Mouse (Mus musculus) lung, embryonic 14.5 days (tissue): Measurements from ENCODE around the gene Gfra1. TPM values are rescaled to one million over a fixed set of nuclear protein-coding genes. Genes with fewer than 3 reads are reported as not detected.
A peak's percentile ranks its signal among the peaks of the same experiment; 100 is the strongest.

ENCODE experiments used
- ATAC-seq: fragments of 200-750 bp; cut with Nextera tagmentation; 2 replicates; pipeline ENCODE4 v1.8.0; 2017; ENCODE audit warnings: mild to moderate bottlenecking, moderate TSS enrichment, moderate library complexity; ENCODE audit not compliant: insufficient read depth
- DNase-seq: peaks from one replicate; pipeline ENCODE4 v3.0.0-alpha.2; 2015
- H3K27ac ChIP-seq: fragments of 300-500 bp; sonication (generic); 2 replicates; pipeline ENCODE4 v1.5.1; 2014; ENCODE audit warnings: low read depth, mild to moderate bottlenecking, moderate library complexity
- H3K27me3 ChIP-seq: fragments of 300-500 bp; sonication (generic); 2 replicates; pipeline ENCODE4 v1.6.1; 2014; ENCODE audit warnings: low read length, control low read depth; ENCODE audit not compliant: insufficient read depth
- H3K36me3 ChIP-seq: fragments of 300-500 bp; sonication (generic); 2 replicates; pipeline ENCODE4 v1.6.1; 2014; ENCODE audit warnings: control low read depth; ENCODE audit not compliant: insufficient read depth
- H3K4me1 ChIP-seq: fragments of 300-500 bp; sonication (generic); 2 replicates; pipeline ENCODE4 v1.6.1; 2014; ENCODE audit warnings: antibody characterized with exemption, control low read depth; ENCODE audit not compliant: insufficient read depth
- H3K4me2 ChIP-seq: fragments of 300-500 bp; sonication (generic); 2 replicates; pipeline ENCODE4 v1.6.1; 2014; ENCODE audit warnings: mild to moderate bottlenecking
- H3K4me3 ChIP-seq: fragments of 300-500 bp; sonication (generic); 2 replicates; pipeline ENCODE4 v1.5.1; 2014; ENCODE audit warnings: low read depth, low read length
- H3K9ac ChIP-seq: fragments of 300-500 bp; sonication (generic); 2 replicates; pipeline ENCODE4 v1.6.1; 2014
- H3K9me3 ChIP-seq: fragments of 300-500 bp; sonication (generic); 2 replicates; pipeline ENCODE4 v1.6.1; 2016; ENCODE audit warnings: low read depth, low read length, control low read depth
- CTCF ChIP-seq: IDR thresholded peaks from 2 replicates; pipeline ENCODE4 v1.5.1; 2016; ENCODE audit warnings: antibody characterized with exemption, low read depth
- WGBS: fragments of 180-500 bp; shearing (Covaris S2); extraction: QIAGEN DNeasy Blood & Tissue Kit; methylation state at CpG from one replicate; pipeline ENCODE4 v1.1.7; 2014; 5-methylcytosine and 5-hydroxymethylcytosine counted together
- polyA plus RNA-seq: library from polyadenylated mRNA; unstranded; fragments of >200 nt; fragmentation: Nextera tagmentation; extraction: Ambion mirVana; gene quantifications from 2 replicates; pipeline ENCODE4 v1.2.1, GENCODE M21; 2014

Gfra1 gene
- polyA plus RNA-seq, 1 experiment from 2014 or later, result 6.7 TPM

DNA sequence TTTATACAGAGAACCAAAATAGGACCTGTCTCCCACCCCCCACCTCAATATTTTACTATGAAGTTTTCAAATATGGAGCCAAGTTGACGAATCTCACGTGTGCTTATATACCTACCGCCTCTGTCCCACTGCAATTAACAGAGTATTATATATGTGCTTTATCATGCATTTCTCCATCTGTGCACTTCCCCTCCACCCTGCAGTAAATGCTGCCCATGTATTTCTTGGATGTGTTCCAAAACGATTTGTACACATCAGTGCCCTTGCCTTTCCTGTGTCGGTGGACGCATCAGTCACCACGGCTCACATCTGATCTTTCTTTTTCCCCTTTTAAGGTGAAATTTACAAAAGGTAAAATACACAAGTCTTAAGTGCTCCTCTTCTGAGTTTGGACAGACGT is 77.7 kb downstream of the Gfra1 start:
- ATAC-seq (peak; percentile 24; the same call in 1 of the 2 replicates), DNase-seq (peak; percentile 54)
- WGBS, result 23% methylated on average over 8 of the region's 8 CpGs
- Histone ChIP-seq H3K9me3 (no peaks in the 10 kb centered on the region), H3K4me1 (no peaks in the 10 kb centered on the region), H3K27ac (no peak overlapping the region), H3K36me3 (no peaks in the 10 kb centered on the region), H3K27me3 (no peaks in the 10 kb centered on the region), H3K9ac (no peak overlapping the region), H3K4me2 (no peak overlapping the region), H3K4me3 (no peak overlapping the region)
- TF ChIP-seq CTCF, result no peak

DNA sequence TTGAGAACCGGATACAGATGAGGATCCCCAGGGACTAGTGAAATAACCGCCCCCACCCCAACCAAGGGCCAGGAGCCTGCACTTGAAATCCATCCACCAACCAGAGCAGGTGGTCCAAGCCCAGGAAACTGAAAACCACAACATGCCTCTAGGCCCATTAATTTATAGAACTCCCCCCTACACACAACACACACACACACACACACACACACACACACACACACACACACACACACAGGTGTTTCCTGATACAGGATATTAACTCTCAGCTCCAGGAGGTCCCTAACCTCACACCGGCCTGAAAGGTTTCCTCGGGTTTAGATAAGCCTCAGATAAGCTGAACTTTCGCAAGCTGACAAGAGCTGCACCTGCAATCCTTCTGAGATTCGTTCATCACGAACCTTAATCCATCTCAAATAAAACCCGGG is 79.0 kb downstream of the Gfra1 start:
- DNase-seq, result no peak
- Histone ChIP-seq H3K4me2 (no peak overlapping the region), H3K27me3 (no peaks in the 10 kb centered on the region), H3K4me1 (no peaks in the 10 kb centered on the region), H3K4me3 (no peak overlapping the region), H3K36me3 (no peaks in the 10 kb centered on the region), H3K9ac (no peak overlapping the region), H3K27ac (no peak overlapping the region), H3K9me3 (no peaks in the 10 kb centered on the region)
- TF ChIP-seq CTCF, result no peak
- WGBS, result 37% methylated on average over 8 of the region's 8 CpGs
- no peak for ATAC-seq

DNA sequence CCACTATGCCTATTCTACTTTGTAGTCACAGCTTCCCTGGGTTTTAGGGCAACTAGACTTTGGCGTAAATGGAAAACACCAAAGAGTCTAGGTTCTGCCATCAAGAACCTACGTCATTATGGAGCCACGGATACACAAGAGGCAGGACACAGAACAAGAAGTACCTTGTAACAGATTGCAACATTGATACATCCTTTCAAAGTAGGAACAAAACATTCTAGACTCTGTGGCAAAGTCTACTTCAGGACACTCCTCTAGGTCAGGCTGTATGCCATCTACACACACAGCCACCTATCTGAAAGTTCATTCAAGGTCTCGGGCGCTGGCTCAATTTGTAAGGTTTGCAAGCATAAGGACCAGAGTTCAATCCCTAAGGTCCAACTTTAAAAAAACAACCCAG is 81.1 kb downstream of the Gfra1 start:
- no peaks in the 10 kb centered on the region for H3K4me1 ChIP-seq
- H3K4me3 ChIP-seq, result no peak overlapping the region
- ATAC-seq (no peak), DNase-seq (no peak)
- H3K27ac ChIP-seq, result no peak overlapping the region
- no peaks in the 10 kb centered on the region for H3K9me3 ChIP-seq
- H3K4me2 ChIP-seq, result no peak overlapping the region
- H3K9ac ChIP-seq, result no peak overlapping the region
- no peak for TF ChIP-seq CTCF
- 96% methylated on average over 5 of the region's 5 CpGs for WGBS
- no peaks in the 10 kb centered on the region for H3K36me3 ChIP-seq
- H3K27me3 ChIP-seq, result no peaks in the 10 kb centered on the region

DNA sequence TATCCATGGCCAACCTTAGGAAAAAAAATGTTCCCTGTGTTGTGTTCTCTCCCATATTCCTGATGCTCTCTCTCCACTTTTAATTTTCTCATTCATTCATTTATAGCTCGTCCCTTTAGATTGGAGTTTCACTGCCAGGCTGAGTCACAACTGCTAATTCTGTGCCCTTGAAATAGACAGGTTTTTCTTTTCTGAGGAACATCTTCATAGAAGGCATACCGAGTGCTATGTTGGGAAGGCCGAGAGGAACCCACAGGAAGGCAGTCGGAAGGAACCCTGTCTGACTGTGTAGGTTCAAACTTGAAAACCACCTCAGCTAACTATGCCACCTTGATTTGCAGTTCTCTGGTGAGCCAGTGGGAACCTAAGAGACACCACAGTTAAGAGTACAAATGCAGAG is 81.6 kb downstream of the Gfra1 start:
- 91% methylated on average over 4 of the region's 4 CpGs for WGBS
- H3K36me3 ChIP-seq, result no peaks in the 10 kb centered on the region
- DNase-seq, result no peak
- no peak for ATAC-seq
- no peaks in the 10 kb centered on the region for H3K27me3 ChIP-seq
- no peak overlapping the region for H3K27ac ChIP-seq
- TF ChIP-seq CTCF, result no peak
- H3K9me3 ChIP-seq, result no peaks in the 10 kb centered on the region
- H3K4me2 ChIP-seq, result no peak overlapping the region
- H3K9ac ChIP-seq, result no peak overlapping the region
- no peaks in the 10 kb centered on the region for H3K4me1 ChIP-seq
- no peak overlapping the region for H3K4me3 ChIP-seq

DNA sequence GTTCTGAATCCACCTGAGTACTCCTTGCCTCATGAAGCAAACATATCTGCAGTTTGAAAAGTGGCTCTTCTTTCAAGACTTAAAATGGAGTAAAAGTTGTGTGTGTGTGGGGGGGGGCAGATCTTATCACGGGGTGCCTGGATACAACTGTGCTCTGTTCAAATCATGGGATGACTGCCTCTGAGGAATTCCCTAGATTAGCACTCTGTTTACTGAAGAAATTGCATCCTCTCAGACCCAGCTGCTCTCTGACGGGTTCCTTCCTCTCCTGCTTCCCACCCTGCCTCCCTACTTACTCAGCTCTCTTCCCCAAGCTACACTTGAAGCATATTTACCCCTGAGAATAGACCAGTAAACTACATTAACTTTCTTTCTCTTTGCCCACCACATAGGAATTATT is 87.2 kb downstream of the Gfra1 start:
- no peaks in the 10 kb centered on the region for H3K27me3 ChIP-seq
- no peak overlapping the region for H3K4me3 ChIP-seq
- no peak overlapping the region for H3K9ac ChIP-seq
- WGBS, result 20% methylated on average over 2 of the region's 2 CpGs
- H3K4me2 ChIP-seq, result no peak overlapping the region
- no peaks in the 10 kb centered on the region for H3K36me3 ChIP-seq
- no peaks in the 10 kb centered on the region for H3K9me3 ChIP-seq
- DNase-seq (no peak), ATAC-seq (no peak)
- TF ChIP-seq CTCF, result no peak
- no peaks in the 10 kb centered on the region for H3K4me1 ChIP-seq
- no peak overlapping the region for H3K27ac ChIP-seq

DNA sequence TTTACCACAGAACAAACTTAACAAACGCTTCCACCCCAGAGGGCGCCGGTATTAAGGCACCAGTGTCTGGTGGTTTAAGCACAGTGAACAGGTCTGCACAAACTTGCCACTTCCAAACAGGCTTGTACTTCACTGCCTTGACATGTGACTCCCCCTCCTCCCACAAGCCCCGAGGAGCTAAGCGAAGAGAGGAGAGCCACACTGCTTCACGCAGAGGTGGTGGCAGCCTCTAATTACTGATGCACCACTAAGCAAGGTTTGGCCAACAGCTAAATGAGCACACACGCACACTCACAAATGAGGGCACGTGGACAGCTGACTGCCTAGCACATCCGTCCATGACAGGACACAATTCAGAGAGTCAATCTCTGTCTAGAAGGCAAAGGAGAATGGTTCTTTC is 91.0 kb downstream of the Gfra1 start:
- Histone ChIP-seq H3K36me3 (no peaks in the 10 kb centered on the region), H3K9me3 (no peaks in the 10 kb centered on the region), H3K27ac (no peak overlapping the region), H3K4me1 (no peaks in the 10 kb centered on the region), H3K9ac (no peak overlapping the region), H3K4me3 (no peak overlapping the region), H3K27me3 (no peaks in the 10 kb centered on the region), H3K4me2 (no peak overlapping the region)
- no peak for DNase-seq
- 69% methylated on average over 9 of the region's 9 CpGs for WGBS
- ATAC-seq, result no peak
- TF ChIP-seq CTCF, result no peak

DNA sequence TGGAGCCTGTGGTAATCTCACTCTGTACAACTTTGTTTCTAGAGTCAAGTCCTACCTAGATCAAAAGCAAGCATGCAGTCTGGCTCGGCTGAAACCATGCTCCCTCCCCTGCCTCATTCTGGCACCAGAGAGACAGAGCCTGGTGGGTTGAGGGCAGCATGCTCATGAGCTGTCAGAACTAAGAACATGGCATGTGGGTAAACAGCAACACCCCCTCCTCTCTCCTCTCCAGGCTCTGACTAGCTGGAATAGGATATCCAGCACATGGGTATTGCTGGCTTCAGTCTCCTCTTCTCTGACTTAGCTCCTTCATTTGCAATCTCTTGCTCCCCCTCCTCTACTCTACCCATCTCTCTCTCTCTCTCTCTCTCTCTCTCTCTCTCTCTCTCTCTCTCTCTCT is 94.7 kb downstream of the Gfra1 start:
- no peak overlapping the region for H3K9ac ChIP-seq
- 34% methylated on average over 1 of the region's 1 CpGs for WGBS
- DNase-seq (no peak), ATAC-seq (no peak)
- no peak for TF ChIP-seq CTCF
- H3K4me1 ChIP-seq, result no peaks in the 10 kb centered on the region
- no peak overlapping the region for H3K27ac ChIP-seq
- no peak overlapping the region for H3K4me3 ChIP-seq
- no peaks in the 10 kb centered on the region for H3K9me3 ChIP-seq
- no peaks in the 10 kb centered on the region for H3K36me3 ChIP-seq
- no peak overlapping the region for H3K4me2 ChIP-seq
- no peaks in the 10 kb centered on the region for H3K27me3 ChIP-seq

DNA sequence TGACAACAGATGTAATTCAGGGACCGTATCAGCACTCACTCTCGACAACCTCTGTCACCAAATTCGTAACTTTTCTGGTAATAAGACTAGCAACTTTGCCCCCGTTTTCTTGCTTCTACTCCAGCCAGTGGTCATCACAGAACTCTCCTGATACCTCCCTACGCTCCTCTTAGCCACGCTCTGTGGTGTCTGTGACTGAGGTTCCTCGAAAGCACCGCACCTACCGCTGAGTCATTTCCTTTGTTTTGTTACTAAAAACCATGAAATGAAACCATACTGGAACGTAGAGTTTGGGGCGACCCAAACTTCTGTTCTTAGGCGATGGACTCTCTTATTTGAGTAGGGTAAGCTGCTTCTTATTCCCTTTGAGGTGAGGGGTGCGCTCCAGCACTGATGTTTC is 97.6 kb downstream of the Gfra1 start:
- Histone ChIP-seq H3K27ac (no peak overlapping the region), H3K36me3 (no peaks in the 10 kb centered on the region), H3K4me2 (no peak overlapping the region), H3K9me3 (no peaks in the 10 kb centered on the region), H3K4me3 (no peak overlapping the region), H3K4me1 (no peaks in the 10 kb centered on the region), H3K9ac (no peak overlapping the region), H3K27me3 (no peaks in the 10 kb centered on the region)
- no peak for TF ChIP-seq CTCF
- DNase-seq (no peak), ATAC-seq (no peak)
- 82% methylated on average over 13 of the region's 13 CpGs for WGBS
